Mouse (Mus musculus) cerebellum, adult 2 months (tissue): ENCODE measurements at regions not wholly inside any gene's neighbourhood (a gene's known extent, or its start where the extent isn't known, plus 50 kb on each side); places are given as distances from the start of the nearest gene placed in this dataset.

Experiments used
- CTCF ChIP-seq: fragments of 200-500 bp; IDR thresholded peaks from 2 replicates; pipeline ENCODE4 v1.5.1; 2011; ENCODE audit warnings: low read depth, mild to moderate bottlenecking, control low read depth, low read length, moderate library complexity, borderline replicate concordance; ENCODE audit not compliant: insufficient read depth
- POLR2A ChIP-seq: fragments of 200-500 bp; IDR thresholded peaks from 2 replicates; pipeline ENCODE4 v1.6.1; 2011; ENCODE audit warnings: low read length, control low read depth, borderline replicate concordance; ENCODE audit not compliant: insufficient read depth

DNA sequence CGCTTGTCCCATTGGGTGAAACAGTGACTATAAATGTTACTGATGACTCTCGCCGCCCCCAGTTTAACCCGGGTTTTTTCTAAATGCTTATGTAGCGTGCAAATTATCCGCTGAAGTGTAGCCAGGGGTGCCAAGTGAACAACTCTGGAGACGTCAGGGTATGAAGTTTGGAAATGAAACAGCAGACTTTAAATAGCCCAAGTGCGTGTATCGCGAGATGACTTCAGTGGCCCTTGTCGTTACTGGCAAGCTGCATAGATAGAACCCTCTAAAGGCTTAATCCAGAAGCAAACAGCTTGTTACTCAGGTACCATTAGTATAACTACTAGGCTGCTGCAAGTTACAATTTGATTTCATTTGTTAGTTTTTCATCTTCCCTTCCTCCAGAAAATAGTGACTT is 192.1 kb upstream of the Eya4 start:
- TF ChIP-seq POLR2A = no peak
- no peak for TF ChIP-seq CTCF
